Mouse (Mus musculus) spleen, adult 12 weeks (tissue): ENCODE results near the gene Cuedc1.

Experiments
- DNase-seq: peaks from one replicate; pipeline ENCODE4 v3.0.0; 2022; ENCODE audit warnings: low spot score

Cuedc1 gene

DNA sequence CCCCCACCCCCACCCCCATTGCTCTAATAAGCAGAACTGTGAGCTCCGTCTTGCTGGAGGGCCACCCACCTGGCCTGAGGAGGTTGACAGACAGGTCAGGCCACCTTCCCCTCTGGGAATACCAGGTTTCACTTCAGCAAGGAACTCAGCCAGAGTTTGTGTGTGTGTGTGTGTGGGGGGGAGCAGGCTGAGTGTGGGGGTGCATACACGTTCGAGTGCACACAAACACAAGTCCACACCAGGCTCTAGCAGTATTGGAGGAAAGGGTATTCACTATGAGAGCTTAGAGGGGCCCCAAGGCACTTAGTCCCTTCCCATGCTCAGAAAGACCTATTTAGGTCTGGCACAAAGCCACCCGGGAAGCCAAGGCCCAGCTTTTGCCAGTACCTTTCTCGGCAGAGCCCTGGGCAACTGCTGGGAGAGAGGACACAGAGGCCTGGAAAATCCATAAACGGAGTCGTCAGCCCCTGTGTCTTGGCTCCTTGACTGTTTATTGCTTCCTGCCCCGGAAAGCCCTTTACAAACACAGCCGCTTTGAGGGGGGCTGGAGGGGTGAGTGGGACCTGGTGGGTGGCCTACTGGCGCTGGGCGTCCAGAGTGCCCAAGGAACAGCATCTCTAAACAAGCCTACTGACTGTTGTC, 50.9 kb downstream of the Cuedc1 start:
- DNase-seq, result no peak

DNA sequence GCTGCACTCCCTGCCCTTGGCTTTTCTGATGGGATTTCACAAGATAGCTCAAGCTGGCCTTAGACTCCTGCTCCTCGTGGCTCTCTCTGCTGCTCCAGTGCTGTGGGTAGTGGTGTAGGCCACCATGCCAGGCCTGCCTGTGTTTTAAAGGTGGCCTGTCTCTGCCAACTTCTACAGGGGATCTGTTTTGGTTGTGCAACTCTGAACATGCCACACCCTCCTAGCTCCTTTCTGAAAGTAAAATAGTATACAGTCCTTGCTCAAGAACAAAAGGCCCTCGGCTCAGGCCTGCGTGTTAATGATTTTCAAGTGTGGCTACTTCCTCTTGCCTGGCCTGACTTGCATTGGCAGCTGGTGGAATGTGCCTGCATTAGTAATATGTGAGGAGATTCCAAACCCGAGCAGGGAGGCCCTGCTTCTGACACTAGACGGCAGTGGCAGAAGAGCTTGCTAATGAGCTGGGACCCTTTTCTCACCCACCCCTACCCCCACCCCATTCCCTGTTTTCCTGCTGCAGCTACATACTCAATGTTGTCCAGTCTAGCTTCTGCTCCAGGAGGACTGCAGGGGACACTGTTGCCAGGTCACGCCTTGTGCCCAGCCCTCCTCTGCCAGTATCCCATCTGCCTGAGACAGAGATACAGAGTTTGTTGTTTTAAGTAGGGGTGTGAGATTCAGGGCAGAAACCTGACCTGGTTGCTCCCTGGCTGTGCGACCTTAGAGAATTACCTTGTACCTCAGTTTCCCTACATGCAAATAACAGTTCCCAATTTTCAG, 53.7 kb downstream of the Cuedc1 start:
- no peak for DNase-seq

DNA sequence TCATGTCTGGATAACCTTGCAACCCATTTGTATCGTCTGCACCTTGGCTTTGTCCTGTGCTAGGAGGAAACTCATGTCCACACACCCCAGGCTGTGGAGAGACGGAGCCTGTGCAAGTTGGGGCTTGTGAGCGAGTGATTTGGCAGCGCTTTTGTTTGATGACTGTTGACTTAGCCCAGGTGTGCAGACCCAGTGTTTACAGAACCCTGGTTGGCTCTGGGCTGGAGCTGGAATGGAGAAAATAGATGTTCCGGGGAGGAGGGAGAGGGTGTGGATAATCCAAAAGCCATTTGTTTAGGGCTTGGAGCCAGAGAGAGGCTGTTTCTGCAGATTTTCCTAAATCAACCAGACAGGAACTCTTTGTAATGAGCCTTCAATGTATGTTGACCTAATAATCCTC, 56.0 kb downstream of the Cuedc1 start:
- no peak for DNase-seq

DNA sequence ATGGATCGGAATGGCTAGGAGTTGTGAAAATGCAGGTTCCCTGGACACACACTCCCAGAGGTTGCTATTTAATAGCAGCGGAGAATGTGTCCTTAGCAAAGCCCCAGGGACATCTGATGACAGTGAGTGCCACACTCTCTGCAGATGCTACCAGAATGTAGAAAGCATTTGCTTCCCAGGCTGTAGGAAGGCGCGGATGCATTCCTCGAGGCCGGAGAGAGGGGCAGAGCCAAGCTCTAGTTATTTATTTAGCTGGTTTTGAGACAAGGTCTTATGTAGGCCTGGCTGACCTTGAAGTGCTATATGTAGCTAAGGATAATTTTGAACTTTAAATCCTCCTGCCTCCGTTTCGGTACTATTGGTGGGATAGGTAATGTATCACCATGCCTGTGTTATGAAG, 56.6 kb downstream of the Cuedc1 start:
- DNase-seq, result no peak

DNA sequence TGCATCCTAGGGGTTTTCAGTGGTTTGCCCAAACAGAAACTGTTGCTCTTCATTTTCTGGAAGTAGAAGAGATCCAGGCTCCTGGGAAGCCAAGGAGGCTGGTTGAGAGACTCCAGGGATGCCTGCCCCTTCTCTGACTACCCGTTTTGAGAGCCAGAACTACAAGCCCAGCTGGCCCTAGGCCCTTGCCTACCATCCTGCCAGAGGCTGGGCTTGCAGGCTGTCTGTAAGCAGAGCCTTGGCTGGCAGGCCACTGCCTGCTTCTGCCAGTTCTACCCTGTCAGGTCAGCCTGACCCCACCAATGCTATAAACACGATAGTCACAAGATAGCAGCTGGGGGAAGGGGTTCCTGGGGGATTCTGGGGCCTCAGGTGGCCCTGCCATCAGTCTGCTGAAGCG, 57.6 kb downstream of the Cuedc1 start:
- no peak for DNase-seq

DNA sequence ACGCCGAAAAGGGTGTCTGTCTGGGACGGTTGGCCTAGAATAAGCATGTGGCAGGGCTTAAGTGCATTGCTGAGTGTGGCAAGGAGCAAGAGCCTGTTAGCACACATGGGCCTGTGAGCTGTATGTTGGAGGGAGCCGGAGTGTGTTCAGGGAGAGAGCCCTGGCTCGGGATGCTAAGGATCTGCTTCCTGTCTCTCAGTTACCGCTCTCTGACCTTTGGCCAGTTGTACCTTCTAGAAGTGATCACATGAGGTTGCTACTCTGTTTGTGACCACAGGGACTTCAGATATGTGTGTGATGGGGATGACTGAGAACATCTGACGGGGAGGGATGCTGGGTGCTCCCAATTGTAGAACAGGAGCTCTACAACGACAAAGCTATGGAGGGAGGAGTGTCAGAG, 58.1 kb downstream of the Cuedc1 start:
- DNase-seq, result no peak

DNA sequence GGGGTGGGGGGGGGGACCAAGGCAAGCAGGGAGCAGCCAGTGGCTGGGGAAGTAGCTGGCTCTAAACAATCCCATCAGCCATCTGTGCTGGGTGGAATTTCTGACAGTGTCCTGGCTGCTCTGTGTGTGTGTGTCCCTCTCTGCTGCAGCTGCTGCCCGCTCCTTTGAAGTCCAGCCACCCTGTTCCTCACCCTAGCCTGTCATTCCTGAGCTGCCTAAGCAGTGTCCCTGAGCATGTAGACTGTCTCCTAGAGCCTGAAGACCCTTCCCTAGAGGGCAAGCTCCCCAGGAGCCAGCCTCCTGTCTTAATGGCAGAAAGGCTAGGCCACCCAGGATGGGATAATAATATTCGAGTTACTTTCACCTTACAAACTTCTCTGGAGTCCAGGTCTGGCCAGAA, 58.5 kb downstream of the Cuedc1 start:
- no peak for DNase-seq

DNA sequence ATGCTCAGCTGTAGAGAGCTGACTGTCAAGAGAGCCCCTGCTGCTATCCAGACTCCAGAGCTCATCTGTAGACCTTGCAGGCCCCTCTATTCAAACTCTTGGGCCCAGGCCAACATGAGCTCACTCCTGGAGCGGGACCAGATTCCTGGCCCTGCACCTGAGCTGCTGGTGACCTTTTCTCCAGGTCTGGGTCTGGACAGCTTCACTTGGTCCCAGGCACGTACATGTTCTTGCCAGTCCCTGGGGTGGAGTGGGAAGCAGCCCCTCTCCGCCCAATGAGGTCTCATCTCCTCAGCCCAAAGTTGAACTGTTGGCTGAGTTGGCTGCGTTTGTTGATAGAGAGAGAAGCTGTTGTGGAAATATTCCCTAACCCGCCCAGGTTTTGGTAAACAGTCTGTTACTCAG, 61.0 kb downstream of the Cuedc1 start:
- no peak for DNase-seq

DNA sequence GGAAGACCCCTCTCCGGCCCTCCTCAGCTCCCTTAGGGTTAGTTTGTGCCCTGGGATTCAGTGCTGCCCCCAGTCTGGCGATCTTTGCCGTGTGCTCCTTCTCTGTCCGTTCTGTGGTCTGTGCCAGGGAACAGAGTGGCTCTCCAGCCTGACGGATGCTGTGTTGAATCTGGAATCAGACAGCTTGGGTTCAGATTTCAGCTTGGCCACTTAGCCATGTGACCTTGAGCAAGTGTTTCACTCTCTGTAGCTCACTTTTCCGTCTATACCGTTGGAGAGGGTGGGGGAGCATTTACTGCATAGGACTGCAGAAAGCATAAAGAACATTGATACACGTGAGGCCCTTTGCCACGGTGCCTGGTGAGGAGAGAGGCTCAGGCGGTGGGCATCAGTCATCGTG, 61.5 kb downstream of the Cuedc1 start:
- DNase-seq, result no peak

DNA sequence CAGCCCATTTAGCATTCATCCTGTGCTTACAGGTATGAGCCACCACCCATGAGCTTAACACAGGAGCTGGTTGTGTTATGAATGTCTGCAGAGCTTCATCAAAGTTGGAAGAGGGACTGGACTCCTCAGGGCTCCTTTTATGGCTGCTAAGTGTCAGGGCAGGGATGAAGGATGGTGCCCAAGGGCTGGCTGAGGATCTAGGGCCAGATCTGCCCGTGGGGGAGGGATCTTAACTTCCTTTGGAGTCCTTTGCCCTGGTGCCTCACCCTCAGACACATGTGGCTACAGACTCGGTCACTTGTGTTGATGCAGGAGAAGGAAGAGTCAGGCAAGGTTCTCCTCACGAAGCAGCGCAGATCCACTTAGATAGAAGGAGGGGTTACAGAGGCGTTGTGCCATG, 62.5 kb downstream of the Cuedc1 start:
- DNase-seq, result no peak

DNA sequence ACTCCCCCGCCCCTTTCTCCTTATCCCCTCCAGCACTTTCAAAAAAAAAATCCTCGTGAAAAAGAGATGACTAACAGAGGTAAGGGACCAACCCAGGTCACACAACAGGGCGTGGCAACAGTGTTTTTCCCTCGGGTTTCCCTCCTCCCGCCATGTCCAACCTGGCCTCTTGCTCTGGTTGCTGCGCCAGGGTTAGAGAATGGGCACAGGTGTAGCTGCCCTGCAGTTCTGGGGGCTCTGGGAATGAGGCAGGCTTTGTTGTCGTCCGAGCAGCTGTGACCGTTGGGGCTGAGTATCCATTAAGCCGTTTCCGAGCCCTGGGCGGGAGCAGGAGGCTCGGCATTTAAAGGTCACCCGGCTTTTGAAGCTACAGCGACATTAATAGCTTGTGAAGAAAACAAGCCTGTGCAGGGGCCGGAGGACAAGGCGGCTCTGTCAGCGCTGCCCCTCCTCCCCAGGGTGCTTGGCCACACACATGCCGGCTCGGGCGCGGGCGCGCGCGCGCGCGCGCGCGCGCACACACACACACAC, 63.3 kb downstream of the Cuedc1 start:
- DNase-seq, result no peak

DNA sequence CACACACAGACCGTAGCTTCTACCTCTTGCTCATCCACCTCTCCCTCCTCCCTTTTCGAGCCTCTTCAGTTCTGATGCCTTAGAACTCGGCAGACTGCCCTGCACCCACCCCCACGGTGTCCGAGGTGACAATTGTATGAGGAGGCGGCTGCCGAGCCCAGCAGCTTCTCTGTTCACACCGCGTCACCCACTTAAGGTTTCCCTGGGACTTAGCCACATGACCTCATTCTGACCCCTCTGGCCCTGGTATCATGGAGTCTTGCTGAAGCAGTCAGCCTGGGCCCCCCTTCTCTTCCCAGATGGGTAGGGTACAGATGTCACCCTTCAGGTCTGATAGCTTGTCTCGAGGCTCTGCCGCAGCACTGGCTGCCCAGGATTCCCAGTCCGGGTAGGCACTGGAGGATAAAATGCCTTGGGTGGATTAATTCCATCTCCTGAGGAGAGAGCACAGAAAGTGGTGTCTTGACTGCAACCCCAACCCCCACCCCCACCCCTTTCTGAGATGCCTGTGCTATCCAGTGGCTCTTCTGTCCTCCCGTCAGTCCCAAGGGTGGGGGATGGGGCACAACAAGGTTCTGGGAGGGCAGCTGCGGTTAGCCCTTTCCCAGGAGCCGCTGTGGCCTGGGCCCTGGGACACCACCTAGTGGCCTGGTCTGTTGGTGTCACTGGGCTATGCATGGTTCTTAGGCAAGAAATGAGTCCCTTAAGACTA, 63.9 kb downstream of the Cuedc1 start:
- peak; percentile 29 for DNase-seq

DNA sequence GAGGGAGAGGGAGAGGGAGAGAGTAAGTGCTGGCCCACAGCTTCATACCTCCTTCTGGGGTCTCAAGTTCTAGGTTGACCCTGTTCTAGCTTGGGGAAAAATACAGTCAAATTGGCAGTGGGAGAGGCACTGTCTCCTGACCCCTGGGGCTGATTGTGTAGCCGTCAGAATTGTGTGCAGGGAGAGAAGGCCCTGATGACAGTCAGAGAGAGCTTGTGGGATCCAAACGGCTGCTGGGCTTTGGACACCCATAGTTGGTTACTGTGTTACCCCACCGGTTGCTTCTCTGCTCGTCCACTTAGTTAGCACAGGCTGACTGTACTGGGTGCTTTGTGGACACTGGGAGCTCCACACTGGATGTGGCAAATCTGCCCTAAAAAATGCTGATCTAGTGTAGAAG, 64.9 kb downstream of the Cuedc1 start:
- DNase-seq, result no peak

DNA sequence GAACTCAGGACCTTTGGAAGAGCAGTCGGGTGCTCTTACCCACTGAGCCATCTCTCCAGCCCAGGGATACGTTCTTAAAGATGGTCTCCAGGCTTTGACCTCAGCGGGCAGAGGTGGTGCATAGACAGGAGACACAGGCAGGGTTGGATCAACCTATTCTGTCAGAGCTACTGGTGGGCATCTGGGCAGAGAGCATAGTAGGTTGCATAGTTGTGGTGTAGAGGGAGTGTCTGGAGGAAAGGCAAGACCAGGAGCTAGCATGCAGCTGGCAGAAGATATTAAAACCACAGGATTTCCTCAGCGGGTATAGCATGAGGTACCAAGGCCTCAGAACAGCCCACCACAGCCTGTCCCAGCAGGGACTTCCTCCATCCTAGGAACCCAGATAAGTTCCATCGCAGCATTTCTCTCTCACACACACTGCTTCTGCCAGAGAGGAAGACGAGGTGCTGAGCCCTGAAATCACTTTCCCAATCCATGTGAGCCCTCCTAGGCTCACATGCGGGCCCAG, 66.4 kb downstream of the Cuedc1 start:
- no peak for DNase-seq

DNA sequence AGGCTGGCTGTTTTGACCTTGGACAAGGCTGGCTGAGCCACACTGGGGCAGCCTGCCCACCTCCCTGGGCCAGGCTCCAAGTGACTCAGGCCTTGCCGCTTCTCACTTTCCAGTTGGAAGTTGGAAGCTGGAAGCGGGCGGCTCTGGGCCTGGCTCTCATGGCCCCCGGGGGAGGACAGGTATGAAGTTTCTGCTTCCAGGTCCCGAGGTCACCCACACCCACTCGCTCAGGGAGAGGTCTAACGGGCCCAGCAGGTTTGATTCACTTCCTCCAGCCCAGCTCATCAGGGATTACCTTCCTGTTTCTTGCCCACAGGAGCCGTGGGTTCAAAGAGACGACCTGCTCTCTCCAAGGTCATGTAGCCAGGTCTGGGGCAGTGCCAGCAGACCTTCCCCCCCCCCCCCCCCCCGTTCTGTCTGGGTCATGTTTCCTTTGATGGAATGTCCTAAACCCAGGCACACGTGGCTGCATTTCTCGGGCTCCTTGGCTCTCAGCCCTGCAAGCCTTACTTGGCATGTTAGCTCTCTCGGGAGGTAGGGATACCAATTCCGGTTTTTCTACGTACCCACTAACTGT, 67.0 kb downstream of the Cuedc1 start:
- no peak for DNase-seq

DNA sequence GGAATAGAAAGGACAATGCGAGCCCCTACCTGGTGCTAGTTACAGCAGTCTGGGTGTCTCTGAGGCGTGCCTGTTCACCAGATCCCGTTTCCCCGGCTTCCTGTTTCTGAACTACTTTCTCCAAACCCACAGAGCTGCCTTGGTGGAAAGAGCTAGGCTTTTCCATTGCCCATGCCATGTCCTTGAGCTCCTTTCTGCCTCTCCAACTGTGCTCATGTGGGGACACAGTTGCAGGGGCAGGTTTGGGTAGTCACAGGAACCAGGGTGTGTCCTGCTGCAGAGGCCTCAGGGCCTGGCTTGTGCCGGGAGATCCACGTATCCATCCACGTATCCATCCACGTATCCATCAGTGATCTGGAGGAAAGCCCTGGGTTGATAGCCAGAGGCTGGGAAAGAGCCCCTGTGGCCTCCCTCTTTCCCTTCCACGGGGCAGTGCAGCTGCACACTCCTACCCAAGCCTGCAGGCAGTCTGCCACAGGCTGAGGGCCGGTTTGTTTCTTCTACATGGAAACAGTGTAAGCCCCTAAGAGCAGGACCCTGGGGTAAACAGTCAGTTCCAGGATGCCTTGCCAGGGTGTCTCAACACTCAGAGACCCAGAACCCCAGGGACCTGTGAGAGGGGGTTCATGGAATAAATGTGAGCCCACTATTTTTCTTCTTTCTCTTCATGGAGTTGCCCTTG, 68.0 kb downstream of the Cuedc1 start:
- DNase-seq, result no peak

DNA sequence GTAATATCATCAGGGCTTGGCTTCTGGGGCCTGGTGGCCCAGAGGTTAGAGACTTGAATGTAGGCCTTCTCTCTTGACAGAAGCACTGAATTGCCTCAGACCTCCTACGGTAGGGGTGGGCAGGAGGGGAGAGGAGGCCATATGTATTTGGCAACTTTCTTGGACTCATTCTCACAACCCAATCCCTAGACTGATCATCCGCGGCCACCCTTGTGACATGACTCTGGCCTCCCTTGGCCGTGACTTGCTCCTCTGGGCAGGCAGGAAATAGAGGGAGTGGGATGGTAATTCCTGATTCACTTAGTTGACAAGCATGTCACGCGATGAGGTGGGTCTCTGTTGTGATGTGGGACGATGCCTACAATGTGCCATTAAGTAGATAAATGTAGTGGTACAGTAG, 68.6 kb downstream of the Cuedc1 start:
- DNase-seq, result no peak

DNA sequence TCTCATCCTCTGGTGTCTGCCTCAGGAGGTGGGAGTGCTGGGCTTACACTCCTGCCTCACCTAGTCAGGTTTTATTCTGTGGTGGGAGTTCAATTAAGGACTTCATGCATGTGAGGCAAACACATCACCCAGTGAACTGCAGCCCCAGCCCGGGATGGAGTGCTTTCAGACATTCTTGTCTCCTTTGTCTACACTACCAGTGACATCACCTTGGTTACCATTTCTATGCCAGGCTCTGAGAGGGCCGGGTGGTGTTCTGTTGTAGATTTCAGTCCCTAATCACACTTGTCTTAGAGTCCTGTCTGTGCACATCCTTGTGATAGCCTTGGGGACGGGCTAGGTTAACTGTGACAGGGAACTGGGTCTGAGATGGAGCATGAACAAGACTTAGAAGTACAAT, 70.8 kb downstream of the Cuedc1 start:
- DNase-seq, result no peak

DNA sequence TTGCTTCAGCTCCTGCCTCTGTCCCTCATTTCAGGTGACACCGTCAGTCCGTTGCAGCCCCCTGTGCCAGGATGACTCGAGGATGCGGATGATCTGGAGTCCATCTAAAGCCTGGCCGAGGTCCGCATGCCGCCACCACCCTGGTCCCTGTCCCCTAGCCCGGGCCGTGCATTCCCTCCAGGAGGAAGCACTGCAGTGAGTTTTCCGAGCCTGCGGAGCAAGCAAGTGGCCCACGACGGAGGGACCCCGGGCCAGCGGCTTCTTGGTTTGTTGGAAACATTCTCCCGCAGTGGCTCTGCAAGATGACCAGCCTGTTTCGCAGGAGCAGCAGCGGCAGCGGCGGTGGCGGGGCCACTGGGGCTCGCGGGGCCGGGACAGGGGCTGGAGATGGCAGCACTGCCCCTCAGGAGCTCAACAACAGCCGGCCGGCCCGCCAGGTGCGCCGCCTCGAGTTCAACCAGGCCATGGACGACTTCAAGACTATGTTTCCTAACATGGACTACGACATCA, 71.7 kb downstream of the Cuedc1 start:
- no peak for DNase-seq

DNA sequence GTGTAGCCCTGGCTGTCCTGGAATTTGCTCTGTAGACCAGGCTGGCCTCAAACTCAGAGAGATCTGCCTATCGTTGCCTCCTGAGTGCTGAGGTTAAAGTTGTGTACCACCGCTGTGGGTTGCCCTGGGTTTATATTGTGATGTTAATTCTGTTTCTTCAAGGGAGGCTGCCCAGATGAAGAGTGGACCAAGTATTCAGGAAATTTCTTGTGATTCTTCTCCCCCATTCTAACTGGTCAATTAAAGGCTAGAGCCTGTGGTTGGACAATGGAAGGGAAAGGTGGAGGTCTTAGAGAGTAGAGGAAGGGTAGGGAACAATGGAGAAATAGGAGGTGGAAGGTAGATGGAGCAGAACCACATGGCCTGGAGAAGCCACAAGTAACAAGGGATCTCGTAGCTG, 72.7 kb downstream of the Cuedc1 start:
- DNase-seq, result no peak

DNA sequence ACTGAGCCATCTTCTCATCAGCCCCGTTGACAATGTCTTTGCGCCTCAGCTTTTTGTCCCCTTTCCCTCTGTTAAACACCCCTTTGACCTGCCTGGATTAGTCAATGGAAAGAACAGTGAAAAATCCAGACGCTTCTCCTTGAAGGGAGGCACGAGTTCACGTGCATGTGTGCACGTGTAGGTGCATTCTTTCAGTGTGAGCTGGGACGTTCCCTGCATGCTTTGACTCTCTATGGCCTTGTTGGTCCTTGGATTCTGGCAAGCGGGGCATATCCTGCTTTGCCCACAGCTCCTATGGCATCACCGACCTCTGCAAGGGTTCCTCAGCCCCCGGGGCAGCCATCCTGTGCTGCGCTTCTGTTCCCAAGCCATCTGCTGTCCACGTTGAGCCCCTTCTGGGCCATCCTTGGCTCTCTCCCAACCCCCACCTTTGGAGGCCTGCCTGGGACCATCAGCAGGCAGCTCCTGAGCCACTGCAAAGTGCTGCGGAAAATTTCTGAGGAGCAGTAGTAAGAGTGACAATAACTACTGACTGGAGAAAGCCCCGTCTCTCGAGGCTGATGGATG, 74.1 kb downstream of the Cuedc1 start:
- no peak for DNase-seq
